Mouse (Mus musculus) megakaryocyte, embryonic 14.5 days (primary cell): ENCODE measurements around the gene Sema6b. TPM values are rescaled to one million over a fixed set of nuclear protein-coding genes. Genes with fewer than 3 reads are reported as not detected.
A peak's percentile ranks its signal among the peaks of the same experiment; 100 is the strongest.

Source experiments
- H3K27me3 ChIP-seq: replicated peaks from 2 replicates; pipeline ENCODE3; 2012; ENCODE audit warnings: inconsistent platforms
- H3K36me3 ChIP-seq: replicated peaks from 2 replicates; pipeline ENCODE3; 2012; ENCODE audit warnings: low read length, inconsistent platforms, mixed read lengths
- H3K4me1 ChIP-seq: 2 replicates; pipeline ENCODE4 v1.6.1; 2012; ENCODE audit warnings: inconsistent platforms
- H3K4me3 ChIP-seq: replicated peaks from 2 replicates; pipeline ENCODE3; 2012; ENCODE audit warnings: moderate library complexity, mild to moderate bottlenecking, inconsistent platforms
- H3K9me3 ChIP-seq: 2 replicates; pipeline ENCODE4 v1.6.1; 2012; ENCODE audit warnings: inconsistent platforms
- FLI1 ChIP-seq: IDR thresholded peaks from 2 replicates; pipeline ENCODE4 v1.6.1; 2012; ENCODE audit warnings: low read length, inconsistent platforms, mixed read lengths
- GATA1 ChIP-seq: IDR thresholded peaks from 3 replicates; pipeline ENCODE4 v1.6.1; 2012; ENCODE audit warnings: mixed read lengths, low read length, inconsistent platforms, borderline replicate concordance
- polyA plus RNA-seq: library from polyadenylated mRNA; stranded (reverse); fragments of >175 nt; gene quantifications from 2 replicates; pipeline ENCODE4 v1.2.3, GENCODE M21; 2012; ENCODE audit warnings: low replicate concordance; ENCODE audit not compliant: insufficient read depth

Gene Sema6b
- 19.4 and 37.0 TPM in 2 replicates for polyA plus RNA-seq

DNA sequence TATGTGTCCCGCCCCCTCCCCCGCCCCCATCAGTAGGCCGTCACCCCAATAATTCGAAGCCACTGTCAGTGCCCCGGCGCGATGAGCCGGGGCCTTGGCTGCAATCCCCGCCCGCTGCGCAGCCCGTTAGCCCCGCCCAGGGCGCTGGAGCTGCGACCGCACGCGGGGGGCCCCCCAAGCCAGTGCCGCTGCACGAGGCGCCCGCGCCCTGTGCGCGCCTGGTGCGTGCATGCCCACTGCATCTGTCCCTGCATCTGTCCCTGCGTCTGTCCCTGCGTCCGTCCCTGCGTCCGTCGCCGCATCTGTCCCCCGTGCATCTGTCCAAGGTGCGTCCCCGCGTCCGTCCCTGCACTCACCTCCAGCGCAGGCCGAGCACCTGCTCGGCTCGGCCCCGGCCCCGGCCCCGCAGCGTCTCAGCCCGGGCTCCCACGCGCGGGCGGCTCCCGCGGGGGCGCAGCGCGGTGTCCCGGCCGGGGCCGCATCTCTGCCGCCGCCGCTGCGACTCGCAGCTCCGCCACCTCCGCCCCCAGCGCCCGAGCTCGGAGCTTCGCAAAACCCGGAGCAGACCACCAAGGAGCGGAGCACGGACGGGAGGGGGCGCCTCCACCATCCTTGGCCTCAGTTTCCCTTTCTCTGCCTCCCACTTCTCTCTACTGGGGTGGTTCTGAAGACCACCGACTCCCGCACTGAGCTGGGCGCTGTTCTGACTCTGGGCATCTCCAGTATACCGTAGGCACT is at the start of gene Sema6b:
TSS of gene Sema6b (minus strand) at position 486 of the 738 bp plus-strand sequence.
- TF ChIP-seq GATA1: no peak
- TF ChIP-seq FLI1: no peak
- Histone ChIP-seq H3K4me3 (peak within 1 kb of the TSS; percentile 94), H3K27me3 (peaks cover 79% of the 10 kb centered on the region), H3K36me3 (no peaks in the 10 kb centered on the region), H3K9me3 (no peaks in the 10 kb centered on the region), H3K4me1 (peaks cover 79% of the 10 kb centered on the region)

DNA sequence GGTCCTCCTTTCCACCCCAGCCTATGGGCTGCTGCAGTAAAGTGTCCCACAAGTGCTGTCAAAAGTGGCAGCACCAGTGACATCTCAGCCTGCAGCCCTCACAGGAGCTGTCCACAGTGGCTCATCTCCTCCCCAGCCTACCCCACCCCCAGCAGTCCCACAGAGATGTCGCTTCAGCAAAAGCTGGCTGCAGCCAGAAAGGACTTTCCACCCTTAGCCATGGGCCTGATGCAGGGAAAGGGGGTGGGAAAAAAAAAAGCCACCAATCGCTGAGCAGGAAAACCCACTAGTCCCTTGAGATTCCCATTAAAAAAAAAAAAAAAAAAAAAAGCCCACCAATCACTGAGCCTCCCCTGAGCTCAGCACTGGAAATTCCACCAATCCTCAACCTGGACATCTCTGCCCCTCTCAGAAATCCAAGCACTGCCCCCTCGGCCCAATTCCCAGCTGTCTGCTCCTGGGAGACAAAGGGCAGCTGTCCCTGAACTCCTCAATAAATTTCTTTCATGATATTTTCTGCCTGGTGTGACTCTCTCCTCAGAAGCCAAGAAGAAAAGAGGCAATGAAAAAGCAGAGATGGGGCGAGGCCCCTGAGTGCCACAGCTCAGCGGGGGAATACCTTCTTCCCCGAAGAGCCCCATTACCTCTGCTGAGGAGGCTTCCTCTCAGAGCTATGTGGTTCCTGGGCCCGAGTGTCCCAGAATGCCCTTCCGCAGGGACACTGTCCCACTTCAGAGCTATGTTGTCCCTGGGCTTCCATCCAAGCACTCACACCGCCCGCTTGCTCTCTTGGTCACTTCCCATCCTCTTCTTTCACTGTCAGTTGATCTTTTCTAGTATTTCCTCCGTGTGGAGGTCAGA is 45.4 kb upstream of the Sema6b start:
- Histone ChIP-seq H3K27me3 (no peaks in the 10 kb centered on the region), H3K4me1 (peaks cover 39% of the 10 kb centered on the region), H3K4me3 (peak overlapping the region; percentile 38), H3K36me3 (peaks cover 76% of the 10 kb centered on the region), H3K9me3 (no peaks in the 10 kb centered on the region)
- TF ChIP-seq FLI1: no peak
- no peak for TF ChIP-seq GATA1

- 0 out of 2 replicates have a peak, but pooled peaks have one; percentile 51 for TF ChIP-seq FLI1
- TF ChIP-seq GATA1: no peak
- Histone ChIP-seq H3K36me3 (peaks cover 76% of the 10 kb centered on the region), H3K4me3 (peak within 1 kb of the TSS; percentile 100), H3K27me3 (no peaks in the 10 kb centered on the region), H3K9me3 (no peaks in the 10 kb centered on the region), H3K4me1 (peaks cover 47% of the 10 kb centered on the region)
Observed at GRCm38 (mm10) chr17:56183658-56184103, 43.5 kb upstream of the Sema6b start, which contains the start of gene Mydgf. TSS of gene Mydgf (minus strand) at chr17:56183920.

DNA sequence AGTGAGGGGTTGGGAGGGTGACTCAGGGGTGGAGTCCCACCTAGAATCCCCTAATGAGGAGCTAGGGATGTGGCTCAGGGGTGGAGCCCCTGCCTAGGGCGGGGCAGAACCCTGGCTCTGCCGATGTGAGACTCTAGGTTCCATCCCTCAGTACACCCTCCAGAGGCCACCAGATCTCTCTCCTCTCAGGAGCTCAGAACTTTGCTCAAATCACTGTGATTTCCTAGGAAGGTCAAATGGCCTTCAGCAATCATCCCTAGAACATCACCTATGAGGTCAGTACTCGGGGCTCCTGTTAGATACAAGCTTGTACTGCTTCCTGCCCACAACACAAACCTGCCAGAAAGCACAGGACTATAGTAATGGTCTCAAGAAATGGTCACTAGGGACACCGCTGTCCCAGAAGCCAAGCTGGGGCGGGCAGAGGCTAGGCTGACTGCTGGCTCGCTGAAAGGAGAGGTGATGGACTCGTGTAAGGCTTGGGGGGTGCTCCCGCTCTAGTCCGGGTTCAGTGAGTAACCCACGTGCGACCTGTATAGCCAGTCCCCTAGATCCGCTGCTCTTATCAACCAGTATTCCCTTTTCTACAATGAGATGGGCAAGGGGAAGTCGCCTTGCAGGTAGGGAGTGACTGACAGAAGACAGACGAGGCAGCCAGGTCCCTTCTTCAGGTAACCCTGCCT is 43.0 kb upstream of the Sema6b start:
- H3K27me3 ChIP-seq: no peaks in the 10 kb centered on the region
- H3K9me3 ChIP-seq: no peaks in the 10 kb centered on the region
- H3K4me1 ChIP-seq: peaks cover 47% of the 10 kb centered on the region
- peak overlapping the region; percentile 100 for H3K4me3 ChIP-seq
- no peak for TF ChIP-seq GATA1
- no peak for TF ChIP-seq FLI1
- peaks cover 74% of the 10 kb centered on the region for H3K36me3 ChIP-seq

DNA sequence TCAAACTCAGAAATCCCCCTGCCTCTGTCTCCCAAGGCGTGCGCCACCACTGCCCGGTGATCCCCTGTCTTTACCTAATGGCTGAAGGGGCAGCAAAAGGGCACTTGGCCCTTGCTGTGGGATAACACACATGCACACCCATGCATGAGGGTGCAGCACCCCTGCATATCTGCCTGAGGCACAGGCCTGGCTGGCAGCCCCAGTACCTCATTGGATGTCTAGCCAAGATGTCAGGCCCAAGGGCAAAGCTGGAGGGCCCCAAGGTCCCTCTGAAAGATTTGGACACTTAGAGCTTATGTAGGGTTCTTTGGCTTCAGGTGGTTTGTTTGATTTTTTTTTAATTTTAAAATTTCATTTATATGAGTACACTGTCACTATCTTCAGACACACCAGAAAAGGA is 35.3 kb upstream of the Sema6b start:
- Histone ChIP-seq H3K27me3 (peaks cover 3% of the 10 kb centered on the region), H3K4me1 (peaks cover 23% of the 10 kb centered on the region), H3K4me3 (no peak overlapping the region), H3K36me3 (peaks cover 81% of the 10 kb centered on the region), H3K9me3 (no peaks in the 10 kb centered on the region)
- TF ChIP-seq FLI1 (no peak), GATA1 (no peak)

DNA sequence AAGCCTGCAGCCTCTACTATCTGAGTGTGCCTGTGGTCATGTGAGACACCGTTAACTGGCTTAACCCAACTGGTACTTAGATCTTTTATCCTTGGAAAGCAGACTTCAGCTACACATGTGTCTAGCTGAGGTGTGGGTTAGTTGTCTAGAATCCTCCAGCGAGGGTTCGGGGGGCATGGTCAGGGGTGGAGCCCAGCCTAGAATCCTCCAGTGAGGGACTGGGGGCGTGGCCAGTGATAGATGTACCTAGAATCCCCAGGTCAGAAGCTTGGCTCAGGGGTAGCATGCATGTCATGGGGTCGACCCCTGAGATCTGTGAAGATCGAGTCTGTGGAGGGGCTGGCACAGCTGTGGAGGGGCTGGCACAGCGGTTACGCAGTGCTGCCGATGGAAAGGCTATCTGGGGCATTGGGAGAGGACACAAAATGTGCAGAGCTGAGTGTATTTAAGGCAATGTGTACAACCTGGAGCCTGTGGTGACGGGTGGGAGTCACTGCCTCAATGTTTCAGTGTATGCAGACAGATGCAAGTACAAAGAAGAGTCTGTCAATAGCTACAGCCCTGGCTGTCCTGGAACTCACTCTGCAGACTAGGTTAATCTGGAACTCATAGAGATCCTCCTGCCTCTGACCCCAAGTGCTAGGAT is 33.4 kb upstream of the Sema6b start:
- no peak overlapping the region for H3K4me3 ChIP-seq
- peaks cover 3% of the 10 kb centered on the region for H3K27me3 ChIP-seq
- H3K4me1 ChIP-seq: peaks cover 24% of the 10 kb centered on the region
- no peaks in the 10 kb centered on the region for H3K9me3 ChIP-seq
- TF ChIP-seq GATA1: no peak
- TF ChIP-seq FLI1: no peak
- peaks cover 62% of the 10 kb centered on the region for H3K36me3 ChIP-seq

GRCm38 (mm10) chr17:56171881-56172280 is 31.7 kb upstream of the Sema6b start:
- Histone ChIP-seq H3K36me3 (peaks cover 47% of the 10 kb centered on the region), H3K4me3 (no peak overlapping the region)
- no peak for TF ChIP-seq FLI1
- no peak for TF ChIP-seq GATA1

DNA sequence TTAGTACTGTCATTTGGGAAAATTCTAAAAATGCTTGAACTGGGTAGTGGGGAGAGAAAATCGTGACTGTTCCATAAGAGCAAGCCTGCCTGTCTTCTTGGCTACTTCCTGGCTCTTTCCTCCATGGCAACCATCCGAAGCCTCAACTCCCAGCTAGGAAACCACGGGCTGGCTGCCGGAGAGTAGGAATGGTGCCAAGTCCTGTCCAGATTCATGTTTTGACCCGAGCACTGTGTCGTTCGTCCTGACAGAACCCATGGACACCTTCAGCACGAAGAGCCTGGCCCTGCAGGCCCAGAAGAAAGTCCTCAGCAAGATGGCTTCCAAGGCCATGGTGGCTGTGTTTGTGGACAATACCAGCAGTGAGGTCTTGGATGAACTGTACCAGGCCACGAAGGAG is 31.3 kb upstream of the Sema6b start:
- peaks cover 43% of the 10 kb centered on the region for H3K36me3 ChIP-seq
- peaks cover 5% of the 10 kb centered on the region for H3K27me3 ChIP-seq
- H3K9me3 ChIP-seq: no peaks in the 10 kb centered on the region
- H3K4me1 ChIP-seq: peaks cover 31% of the 10 kb centered on the region
- H3K4me3 ChIP-seq: no peak overlapping the region
- TF ChIP-seq FLI1 (no peak), GATA1 (no peak)

More at GRCm38 (mm10) chr17:56171881-56172280, 31.7 kb upstream of the Sema6b start:
- H3K4me1 ChIP-seq: peaks cover 35% of the 10 kb centered on the region
- H3K9me3 ChIP-seq: no peaks in the 10 kb centered on the region
- H3K27me3 ChIP-seq: peaks cover 5% of the 10 kb centered on the region

DNA sequence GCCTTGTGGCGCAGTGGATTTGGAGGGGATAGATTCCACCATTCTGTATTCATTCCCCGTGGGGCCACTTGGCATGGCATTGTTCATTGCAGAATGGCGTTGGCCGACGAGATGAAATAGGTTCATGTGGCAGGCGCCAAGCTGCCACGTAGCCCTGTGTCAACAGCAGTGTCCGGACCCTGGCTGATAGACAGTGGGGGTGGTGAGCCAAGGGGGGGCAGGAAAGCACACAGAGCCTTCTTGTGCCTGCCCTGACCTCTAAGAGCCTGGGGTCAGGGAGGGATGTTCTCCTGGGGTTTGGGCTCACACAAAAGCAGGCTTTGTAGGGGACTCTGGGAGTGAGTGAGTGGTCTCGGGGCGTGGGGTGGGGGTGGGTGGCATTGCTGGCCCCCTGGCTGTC is 30.5 kb upstream of the Sema6b start:
- TF ChIP-seq GATA1: no peak
- H3K36me3 ChIP-seq: peaks cover 38% of the 10 kb centered on the region
- H3K4me3 ChIP-seq: no peak overlapping the region
- peaks cover 26% of the 10 kb centered on the region for H3K4me1 ChIP-seq
- H3K9me3 ChIP-seq: no peaks in the 10 kb centered on the region
- peaks cover 5% of the 10 kb centered on the region for H3K27me3 ChIP-seq
